Mouse (Mus musculus) granulocyte monocyte progenitor cell, adult 5-6 weeks (primary cell): ENCODE measurements around the gene Tmem14c. TPM values are rescaled to one million over a fixed set of nuclear protein-coding genes. Genes with fewer than 3 reads are reported as not detected.
"Not testable (repeated sequence)": the region's sequence is repeated elsewhere in the genome, so short reads cannot be mapped to it uniquely, and the experiment has no call there.

Experiments
- ATAC-seq: replicated peaks from 2 replicates; pipeline ENCODE4 v1.8.0; 2016; ENCODE audit warnings: mild to moderate bottlenecking, moderate TSS enrichment, inconsistent platforms; ENCODE audit not compliant: poor library complexity, severe bottlenecking
- total RNA-seq, 2 experiments: library from RNA; stranded (forward) in 1 of 2; stranded (reverse) in 1 of 2; fragments of 200-712, 200-1000 nt in 1 of 2; fragments of >200 nt in 1 of 2; fragmentation: Nextera tagmentation in 1 of 2; gene quantifications; 2 replicates each; pipeline ENCODE4 v1.2.3; 2014 to 2017

Tmem14c gene
- total RNA-seq (2014; fragmentation: Nextera tagmentation) (199 and 201 TPM in 2 replicates), total RNA-seq (2017) (150 and 161 TPM in 2 replicates)

- ATAC-seq, result peak; percentile 96
Measured at GRCm38 (mm10) chr13:41015829-41016634, at the start of gene Tmem14c. TSS of gene Tmem14c (plus strand) at chr13:41016292.

DNA sequence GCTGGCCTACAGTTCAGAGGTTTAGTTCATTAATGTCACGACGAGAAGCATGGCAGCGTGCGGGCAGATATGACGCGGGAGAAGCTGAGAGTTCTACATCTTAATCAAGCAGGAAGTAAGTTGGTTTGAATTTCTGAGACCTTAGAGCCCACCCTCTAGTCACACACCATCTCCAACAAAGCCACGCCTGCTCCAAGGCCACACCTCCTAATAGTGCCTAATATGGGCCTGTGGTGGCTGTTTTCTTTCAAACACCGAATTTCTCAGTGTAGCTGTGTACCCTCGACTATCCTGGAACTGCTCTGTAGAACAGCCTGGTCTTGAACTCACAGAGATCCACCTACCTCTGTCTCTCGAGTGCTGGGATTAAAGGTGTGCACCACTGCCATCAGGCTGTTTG is 48.5 kb upstream of the Tmem14c start:
- ATAC-seq, result no peak

- ATAC-seq, result peak; percentile 79
Measured at GRCm38 (mm10) chr13:40968564-40968963, 47.5 kb upstream of the Tmem14c start.

DNA sequence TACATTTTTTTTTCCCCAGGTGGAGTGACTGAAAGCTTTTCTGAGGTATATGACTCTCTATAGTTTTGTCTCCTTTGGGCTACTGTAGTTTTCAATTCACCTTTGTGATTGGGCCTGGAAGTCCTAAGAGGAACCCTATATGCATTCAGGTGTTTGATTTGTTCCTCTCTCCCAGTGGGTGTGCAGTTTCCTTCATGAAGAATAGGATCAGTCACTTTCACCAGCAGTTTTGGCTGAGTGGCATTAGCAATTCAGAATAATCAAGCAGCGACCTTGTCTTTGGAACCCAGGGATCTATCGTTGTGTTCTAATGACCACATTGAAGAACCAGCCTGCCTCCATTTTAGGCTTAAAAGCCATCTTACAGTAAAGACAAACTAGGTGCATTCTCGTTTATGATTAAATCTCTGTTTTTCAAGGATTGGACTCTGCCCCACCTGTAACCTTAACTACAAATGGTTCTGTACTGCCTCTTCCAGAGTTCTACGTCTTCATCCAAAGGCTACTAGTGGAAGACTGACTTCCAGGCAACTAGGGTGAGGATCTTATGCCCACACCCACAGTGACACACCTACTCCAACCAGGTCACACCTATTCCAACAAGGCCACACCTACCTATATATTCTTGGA is 46.2 kb upstream of the Tmem14c start:
- no peak for ATAC-seq

GRCm38 (mm10) chr13:40971261-40971660 is 44.8 kb upstream of the Tmem14c start:
- peak; percentile 84 for ATAC-seq

DNA sequence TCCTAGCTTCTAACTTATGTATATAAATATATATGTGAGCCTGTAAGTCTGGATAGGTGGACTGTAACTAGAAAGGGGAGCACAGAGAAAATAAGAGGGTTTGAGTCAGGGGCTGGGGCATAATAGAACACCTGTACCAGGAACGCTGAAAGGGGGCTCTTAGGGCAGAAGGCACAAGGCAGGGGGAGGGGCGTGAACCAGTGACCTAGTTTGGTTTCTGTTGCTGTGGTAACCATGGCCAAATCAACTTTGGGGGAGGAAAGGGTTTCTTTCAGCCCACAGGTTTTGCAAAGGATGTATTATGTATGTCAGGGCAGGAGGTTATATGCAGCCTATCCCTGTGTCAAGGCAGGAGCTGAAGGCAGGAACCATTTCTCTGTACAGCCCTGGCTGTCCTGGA is 44.3 kb upstream of the Tmem14c start:
- ATAC-seq, result no peak

- ATAC-seq, result no peak
Measured at GRCm38 (mm10) chr13:40972976-40973375, 43.1 kb upstream of the Tmem14c start.

DNA sequence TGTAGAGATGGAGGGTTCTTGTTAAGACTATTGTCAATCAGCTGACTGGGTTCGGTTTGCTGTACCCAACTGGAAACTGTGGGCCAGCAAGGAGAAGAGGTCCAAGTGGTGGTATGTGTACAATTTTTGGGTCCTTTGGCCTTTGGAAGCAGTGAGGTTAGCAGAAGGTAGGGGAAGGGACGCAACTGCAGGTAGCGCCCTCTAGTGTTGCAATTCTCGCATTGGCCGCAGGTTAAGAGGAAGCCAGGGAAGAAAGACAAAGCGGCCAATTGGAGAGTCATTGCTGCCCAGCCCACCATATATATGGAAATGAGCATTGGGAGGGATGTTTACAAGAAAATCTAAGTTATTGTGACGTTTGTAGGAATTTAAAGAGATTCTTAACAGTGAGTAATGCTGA is 38.5 kb upstream of the Tmem14c start:
- peak; percentile 81 for ATAC-seq

GRCm38 (mm10) chr13:40978652-40979051 is 37.4 kb upstream of the Tmem14c start:
- ATAC-seq, result peak; percentile 41

GRCm38 (mm10) chr13:40979321-40979720 is 36.8 kb upstream of the Tmem14c start:
- ATAC-seq, result no peak

- ATAC-seq, result no peak
Measured at GRCm38 (mm10) chr13:40982759-40983158, 33.3 kb upstream of the Tmem14c start.

DNA sequence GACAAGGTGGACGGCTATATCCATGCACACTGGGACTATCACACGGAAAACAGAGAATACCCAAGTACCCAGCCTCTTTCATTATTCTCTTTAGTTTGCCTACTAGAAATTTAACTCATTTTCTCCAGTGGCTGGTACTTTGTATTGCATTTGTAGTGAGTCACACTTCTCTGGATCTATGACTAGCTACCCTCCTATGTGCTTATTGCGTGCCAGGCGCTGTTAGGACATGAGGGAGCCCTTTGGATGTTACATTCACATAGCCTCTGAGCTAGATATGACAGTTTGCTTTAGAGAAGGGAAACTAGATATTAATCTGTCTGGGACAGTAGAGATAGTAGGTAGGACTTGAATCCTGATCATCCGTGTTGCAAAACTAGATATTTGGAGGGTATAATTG is 30.0 kb upstream of the Tmem14c start:
- ATAC-seq, result no peak

DNA sequence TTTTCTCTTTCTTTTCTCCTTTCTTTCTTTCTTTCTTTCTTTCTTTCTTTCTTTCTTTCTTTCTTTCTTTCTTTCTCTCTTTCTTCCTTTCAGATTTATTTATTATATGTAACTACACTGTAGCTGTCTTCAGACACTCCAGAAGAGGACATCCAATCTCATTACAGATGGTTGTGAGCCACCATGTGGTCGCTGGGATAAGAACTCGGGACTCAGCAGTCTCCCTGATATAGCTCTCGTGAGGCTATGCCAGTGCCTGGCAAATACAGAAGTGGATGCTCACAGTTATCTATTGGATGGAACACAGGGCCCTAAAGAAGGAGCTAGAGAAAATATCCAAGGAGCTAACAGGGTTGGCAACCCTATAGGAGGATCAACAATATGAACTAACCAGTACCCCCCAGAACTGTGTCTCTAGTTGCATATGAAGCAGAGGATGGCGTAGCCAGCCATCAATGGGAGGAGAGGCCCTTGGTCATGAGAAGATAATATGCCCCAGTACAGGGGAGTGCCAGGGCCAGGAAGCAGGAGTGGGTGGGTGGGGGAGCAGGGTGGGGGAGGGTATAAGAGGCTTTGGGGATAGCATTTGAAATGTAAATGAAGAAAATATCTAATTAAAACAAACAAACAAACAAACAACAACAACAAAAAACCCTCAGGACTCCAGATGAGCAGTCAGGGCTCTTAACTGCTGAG is 28.3 kb upstream of the Tmem14c start:
- ATAC-seq, result not testable (repeated sequence)

DNA sequence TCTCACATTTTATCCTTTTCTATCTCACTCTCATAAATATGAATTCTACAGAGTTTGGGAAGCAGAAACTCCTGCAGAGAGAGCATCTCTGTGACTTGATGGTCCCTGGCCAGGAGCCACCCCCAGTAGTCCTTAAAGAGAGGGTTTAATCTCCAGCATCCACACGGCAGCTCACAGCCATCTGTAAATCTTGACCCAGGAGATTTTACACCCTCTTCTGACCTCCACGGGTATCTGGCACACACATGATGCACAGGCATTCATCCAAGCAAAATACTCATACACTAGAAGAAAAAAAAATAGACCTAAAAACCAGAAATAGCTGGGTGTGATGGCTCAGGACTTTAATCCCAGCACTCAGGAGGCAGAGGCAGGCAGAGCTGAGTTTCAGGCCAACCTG is 27.7 kb upstream of the Tmem14c start:
- no peak for ATAC-seq

DNA sequence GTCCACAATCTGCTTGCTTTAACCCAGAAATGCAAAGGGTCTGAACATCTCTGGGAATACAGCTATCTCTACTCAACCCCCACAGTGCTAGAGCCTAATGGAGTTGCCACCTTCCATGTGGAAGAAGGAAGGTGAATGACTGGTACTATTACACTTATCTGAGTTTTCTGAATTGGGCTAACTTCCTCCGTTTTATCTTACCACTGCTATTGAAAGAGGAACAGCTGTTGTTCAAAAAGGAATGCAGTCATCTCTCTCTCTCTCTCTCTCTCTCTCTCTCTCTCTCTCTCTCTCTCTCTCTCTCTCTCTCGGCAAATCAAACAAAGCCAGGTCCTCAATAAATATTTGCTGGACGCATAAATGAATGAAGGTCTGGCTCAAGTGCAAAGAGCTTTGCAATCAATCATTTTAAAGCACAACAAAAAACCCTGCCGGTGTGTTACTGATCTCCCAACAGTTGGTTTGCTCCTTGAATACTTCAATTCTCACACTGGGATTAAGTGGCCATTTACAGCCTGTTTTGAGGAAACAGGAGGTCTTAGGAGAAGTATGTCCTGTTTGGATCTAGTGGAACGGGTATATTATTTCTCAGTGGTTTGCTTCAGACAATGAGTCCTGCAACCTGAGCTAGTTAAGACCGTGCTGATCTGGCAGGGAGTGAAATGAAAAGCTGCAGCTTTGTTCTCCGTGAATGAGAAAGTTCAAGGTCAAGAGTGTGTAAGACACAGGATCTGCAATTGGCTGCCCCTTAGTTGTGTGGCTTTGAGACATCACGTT is 21.4 kb upstream of the Tmem14c start:
- ATAC-seq, result peak; percentile 37; the same call in 1 of the 2 replicates

GRCm38 (mm10) chr13:40998537-40998936 is 17.6 kb upstream of the Tmem14c start:
- ATAC-seq, result not testable (repeated sequence)

DNA sequence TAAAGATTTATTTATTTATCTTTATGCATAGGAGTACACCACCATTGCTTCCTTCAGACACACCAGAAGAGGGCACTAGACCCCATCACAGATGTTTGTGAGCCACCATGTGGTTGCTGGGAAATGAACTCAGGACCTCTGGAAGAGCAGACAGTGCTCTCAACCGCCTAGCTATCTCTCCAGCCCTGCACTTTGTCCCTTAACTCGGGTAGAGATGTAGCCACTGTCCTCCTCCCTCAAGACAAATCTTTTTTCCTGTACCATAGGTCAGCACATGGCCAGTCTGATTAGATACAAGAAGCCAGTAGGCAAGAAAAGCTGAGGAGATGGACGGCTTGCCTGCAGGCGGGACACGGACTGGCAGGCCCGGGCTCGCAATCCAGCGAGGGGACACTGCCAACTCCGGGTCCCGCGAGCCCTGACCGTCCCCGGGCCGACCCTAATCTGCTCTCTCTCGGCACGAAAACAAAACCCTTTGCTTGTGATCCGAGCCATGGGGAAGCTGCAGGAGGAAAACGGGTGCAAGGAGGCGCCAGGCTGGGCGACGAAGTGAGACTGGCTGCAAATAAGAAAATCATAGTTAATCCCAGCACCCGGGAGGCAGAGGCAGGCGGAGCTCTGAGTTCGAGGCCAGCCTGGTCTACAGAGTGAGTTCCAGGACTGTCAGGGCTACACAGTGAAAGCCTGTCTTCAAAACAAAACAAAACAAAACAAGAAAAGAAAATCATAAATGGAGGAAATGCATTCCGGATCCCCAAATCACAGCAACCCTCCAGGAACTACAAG is 15.8 kb upstream of the Tmem14c start:
- peak; percentile 8; the same call in 1 of the 2 replicates for ATAC-seq

DNA sequence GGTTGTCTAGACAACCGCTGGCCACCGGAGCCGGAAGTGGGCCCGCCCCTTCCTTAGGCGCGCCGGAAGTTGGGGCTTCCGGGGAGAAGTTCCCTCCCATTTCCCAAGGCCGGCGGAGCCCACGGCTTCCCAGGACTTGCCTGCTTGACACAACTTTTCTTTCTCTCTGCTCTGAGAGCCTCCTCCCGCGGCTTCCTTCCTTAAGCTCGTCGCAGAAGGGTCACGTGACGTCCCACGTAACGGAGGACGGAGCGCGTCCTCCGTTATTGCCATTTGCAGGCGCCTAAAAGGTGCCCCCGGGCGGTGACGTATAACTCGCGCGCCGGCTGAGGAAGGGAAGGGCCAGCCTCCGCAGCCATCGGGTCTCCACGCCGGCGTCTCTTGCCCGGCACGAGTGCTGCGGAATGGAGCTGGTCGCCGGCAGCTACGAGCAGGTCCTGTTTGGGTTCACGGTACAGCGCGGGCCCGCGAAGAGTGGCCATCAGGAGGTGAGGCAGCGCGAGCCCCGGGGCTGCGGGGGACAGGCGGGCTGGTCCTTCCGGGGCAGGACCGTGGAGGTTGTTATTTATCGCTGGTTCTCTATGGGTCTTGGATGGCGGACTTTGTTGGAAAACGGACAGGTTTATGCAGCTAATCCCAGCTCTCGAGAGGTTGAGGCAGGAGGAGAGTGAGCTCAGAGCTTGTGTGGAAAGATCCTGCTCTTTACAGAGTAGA is 15.0 kb upstream of the Tmem14c start, which contains the start of gene Pak1ip1:
Pak1ip1 (plus strand) TSS at position 98 of the 714 bp plus-strand sequence.
- peak; percentile 94 for ATAC-seq

DNA sequence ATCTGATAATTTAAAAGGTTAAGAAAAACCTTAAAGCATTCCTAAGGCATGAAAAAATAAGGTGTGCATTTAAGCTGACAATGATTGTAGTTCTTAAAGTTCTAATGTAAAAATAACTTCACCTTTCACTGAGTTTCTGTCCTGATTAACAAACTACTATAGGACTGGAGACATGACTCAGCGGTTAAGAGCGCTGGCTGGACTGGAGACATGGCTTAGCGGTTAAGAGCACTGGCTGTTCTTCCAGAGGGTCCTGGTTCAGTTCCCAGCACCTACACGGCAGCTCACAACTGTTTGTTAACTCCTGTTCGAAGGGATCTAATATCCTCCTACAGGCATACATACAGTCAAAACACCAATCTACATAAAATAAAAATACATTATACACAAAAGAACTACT is 14.1 kb upstream of the Tmem14c start:
- no peak for ATAC-seq
